Mouse (Mus musculus): ENCODE measurements at regions not wholly inside any gene's neighbourhood (a gene's known extent, or its start where the extent isn't known, plus 50 kb on each side); places are given as distances from the start of the nearest gene placed in this dataset.

DNA sequence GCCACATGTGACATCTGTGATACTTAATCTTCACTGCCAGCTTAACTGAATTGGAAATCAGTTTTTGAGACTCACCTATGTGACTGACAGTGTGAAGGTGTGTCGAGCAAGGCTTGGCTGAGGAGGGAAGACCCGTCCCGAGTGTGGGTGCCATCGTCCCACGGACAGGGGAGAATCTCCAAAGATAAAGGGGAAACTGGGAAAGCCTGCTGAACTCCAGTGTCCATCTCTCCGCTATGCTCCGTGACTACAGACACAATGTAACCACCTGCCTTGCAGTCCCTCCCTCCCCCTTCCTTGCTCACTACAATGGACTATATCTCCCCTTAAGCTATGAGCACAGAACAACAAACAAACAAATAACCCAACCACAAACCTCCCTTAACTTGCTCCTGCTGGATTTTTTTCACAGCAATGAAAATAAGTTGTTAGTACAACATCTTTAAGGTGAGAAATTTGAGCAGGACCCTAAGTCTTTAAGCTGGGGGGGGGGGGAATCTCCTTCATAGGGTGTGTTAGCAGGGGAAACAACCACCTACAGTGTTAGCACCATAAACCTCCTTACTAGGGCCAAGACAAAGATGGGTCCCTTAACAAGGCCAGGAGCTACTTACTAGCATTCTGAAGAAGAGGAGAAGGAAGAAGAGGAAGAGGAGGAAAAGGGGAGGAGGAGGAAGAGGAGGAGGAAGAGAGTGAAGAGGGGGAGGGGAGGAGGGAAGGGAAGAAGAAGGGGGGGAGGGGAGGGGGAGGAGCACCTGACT lies 144.0 kb upstream of the Nfe2l3 start:
- ATAC-seq (replicated peaks; ENCODE audit: poor library complexity, severe bottlenecking): no peak

DNA sequence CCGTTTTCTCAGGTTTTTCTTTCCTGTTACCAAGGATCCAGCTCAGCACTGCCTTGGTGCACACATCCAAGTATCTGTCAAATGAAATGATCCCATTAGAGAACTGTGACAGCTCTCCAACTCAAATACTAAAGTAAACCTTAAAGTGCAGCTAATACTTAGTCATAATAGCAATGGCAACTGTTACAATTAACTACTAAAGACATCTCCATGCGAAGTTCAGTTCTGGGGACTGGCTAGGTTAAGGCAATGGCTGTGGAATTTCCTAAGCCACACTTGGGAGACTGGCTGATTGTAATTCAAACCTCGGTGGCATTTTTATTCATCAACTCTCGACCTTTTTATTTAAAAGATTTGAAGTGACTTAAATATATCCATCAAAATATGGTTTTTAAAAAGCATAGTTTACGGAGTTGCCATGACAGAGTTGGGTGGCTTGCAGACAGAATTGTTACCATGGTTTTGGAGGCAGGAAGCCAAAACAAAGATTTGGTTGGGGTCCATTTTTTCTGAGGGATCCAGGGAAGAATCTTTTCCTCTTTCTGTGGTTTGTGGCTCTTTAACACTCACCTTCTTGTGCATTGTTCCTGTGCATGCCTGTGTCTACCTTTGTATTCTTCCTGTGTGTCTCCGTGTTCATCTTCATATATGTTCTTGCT lies 143.3 kb upstream of the Nfe2l3 start:
- no peak for ATAC-seq (replicated peaks; ENCODE audit: poor library complexity, severe bottlenecking)

DNA sequence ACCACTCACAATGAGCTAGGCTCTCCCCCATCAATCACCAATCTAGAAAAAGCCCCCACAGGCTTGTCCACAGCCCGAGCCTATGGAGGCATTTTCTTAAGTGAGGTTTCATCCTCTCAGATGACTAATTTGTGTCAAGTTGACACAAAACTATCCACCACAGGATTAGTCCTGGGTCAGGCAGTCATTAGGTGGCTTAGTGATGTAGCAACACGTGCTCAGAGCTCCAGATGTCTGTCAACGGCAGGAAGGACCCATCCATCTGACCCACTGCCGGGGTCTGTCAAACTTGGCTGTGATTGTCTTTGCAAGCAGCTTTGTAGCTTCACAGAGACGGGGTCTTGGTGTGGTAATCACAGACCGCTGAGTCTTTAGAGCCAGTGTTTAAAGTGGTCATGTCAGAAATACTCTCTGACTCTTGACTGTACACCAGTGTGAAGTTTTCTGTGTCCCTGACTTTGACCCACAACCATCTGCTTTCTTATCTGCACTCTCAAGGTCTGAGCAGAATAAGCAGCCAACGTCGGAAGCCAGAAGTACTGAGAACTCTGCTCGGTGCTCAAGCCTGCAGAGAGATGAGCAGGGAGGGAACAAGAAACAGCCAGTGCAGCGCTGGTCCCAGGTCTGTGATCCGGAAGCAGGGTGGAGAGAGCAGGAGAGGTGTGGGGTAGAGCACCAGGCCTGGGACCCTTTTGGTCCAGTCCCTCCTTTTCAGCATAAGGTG lies 131.6 kb upstream of the Nfe2l3 start:
- ATAC-seq (replicated peaks; ENCODE audit: poor library complexity, severe bottlenecking): no peak

DNA sequence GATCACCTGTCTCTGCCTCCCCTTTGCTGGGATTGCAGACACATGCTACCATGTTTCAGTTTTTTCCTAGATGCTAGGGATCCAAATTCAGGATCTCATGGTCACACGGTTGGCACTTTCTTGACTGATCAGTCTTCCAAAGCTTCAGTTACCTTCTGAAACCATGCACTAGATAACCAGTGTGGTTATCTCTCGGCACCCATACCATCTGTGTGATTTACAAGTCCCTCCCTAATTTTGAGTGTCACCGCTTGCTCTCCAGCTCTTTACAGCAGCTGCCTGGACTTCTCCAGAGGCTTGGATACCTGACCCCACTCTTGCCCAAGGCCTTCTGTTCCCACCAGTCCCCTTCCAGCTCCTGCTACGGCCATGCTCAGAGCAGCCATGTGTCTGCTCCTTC lies 130.6 kb upstream of the Nfe2l3 start:
- ATAC-seq (replicated peaks; ENCODE audit: poor library complexity, severe bottlenecking): no peak

DNA sequence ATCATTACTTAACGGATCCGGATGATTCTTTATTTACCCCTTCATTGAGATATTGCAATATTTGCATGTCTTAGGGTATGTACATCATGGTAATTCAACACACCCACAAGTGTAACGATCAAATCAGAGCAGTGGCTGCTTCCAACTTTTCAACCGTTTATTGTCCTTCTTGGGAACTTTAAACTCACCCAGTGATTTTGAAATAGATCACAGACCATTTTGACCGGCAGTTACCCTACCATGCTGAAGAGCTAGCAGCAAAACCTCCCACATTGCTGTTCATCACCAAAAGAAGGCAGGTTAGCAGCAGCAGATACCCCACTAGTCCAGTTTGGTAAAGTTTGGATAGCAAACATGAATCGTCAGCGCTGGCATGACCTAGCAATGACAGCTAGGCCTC lies 130.2 kb upstream of the Nfe2l3 start:
- no peak for ATAC-seq (replicated peaks; ENCODE audit: poor library complexity, severe bottlenecking)

DNA sequence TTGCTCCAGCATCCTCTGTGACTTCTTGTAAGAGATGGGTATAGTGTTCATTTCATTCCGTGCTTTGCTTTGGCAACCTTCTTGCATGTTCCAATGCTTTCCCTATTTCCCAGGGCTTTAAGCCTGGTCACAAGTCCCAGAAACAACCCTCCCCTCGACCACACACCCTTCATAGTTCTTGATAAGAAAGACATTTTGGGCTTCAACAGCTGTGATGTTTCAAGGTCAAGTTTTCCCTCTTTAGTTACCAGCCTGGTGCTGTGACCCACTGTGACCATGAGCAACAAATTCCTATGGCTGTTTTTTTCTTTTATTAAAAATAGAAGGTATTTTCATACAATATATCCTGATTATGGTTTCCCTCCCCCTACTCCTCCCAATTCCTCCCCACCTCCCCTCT lies 114.1 kb upstream of the Nfe2l3 start:
- ATAC-seq (replicated peaks; ENCODE audit: poor library complexity, severe bottlenecking): no peak

DNA sequence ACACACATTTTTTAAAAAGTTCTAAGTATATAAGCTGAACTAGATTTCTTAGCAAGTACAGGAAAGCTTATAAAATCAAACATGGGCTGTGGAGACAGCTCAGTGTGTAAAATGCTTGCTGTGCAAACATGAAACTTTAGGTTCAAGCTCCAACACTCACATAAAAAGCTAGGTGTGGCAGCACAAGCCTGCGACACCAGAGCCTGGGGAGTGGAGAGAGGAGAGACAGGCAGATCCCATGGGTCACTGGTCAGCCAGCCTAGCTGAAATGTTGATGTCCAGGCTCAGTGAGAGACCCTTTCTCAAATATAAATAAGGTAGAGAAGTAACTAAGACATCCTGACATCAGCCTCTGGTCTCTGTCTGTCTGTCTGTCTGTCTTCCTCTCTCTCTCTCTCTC lies 112.5 kb upstream of the Nfe2l3 start:
- ATAC-seq (replicated peaks; ENCODE audit: poor library complexity, severe bottlenecking): no peak

DNA sequence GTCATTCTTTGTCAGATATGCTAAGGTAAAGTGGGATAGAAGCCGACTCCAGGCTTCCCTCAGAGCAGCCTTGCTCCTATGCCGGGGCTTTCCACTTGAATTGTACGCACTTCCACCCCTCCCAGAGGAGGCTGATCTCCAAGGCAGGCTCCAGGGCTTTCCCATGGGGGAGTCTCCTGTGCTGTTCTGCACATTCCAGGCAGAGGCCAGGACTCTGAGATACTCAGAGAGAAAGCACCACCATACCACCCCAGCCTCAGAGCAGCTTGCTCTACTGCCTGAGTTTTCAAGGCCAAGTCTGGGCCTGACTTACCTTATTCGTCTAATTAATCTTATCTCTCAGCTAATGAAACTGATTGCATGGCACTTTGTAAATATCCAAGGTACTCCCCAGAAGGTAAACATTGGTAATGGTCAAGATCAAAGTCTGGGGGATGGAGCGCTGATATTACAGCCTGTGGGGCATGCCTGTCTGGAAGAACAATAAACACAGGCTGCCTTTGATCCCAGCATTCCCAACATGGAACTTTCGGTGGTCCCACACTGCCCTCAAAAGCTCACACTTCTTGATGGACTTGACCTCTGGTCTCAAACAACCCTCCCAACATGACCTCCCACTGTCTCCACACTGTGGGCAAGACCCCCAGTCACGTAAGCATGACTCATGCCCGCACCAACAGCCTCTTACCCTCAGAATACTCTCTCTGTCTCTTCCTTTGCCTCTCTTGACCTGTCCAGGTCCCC lies 111.6 kb upstream of the Nfe2l3 start:
- ATAC-seq (replicated peaks; ENCODE audit: poor library complexity, severe bottlenecking): no peak

DNA sequence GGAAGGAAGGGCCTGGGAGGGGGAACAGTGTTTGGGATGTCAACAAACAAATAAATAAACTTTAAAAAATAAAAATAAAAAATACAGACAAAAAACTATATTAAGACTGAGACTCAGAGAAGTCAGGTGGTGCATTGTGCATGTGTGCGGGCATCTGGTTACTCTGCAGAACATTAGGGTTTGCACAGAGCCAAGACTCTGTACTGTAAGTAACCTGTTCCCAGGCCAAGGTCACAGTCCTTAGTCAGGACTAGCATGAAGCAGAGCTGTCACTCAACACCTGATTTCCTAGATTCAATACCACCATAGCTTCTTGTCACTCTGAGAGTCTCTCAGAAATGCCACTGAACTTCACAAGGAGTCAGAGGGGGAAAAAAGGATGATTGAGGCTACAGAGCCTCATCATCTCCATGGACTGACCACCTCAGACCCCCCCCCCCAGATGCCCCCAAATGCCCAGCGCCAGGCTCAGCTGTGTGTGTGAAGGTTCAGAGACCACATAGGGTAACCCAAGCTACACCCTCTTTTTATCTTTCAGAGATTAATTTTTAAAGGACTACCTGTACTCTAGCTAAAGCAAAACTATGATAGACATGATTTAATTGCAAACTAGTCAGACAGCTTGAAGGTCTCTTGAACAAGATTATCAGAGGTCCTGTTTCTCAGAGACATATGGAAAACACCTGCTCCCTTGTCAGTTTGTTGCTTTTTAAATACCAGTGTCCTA lies 106.2 kb upstream of the Nfe2l3 start:
- ATAC-seq (replicated peaks; ENCODE audit: poor library complexity, severe bottlenecking): no peak

DNA sequence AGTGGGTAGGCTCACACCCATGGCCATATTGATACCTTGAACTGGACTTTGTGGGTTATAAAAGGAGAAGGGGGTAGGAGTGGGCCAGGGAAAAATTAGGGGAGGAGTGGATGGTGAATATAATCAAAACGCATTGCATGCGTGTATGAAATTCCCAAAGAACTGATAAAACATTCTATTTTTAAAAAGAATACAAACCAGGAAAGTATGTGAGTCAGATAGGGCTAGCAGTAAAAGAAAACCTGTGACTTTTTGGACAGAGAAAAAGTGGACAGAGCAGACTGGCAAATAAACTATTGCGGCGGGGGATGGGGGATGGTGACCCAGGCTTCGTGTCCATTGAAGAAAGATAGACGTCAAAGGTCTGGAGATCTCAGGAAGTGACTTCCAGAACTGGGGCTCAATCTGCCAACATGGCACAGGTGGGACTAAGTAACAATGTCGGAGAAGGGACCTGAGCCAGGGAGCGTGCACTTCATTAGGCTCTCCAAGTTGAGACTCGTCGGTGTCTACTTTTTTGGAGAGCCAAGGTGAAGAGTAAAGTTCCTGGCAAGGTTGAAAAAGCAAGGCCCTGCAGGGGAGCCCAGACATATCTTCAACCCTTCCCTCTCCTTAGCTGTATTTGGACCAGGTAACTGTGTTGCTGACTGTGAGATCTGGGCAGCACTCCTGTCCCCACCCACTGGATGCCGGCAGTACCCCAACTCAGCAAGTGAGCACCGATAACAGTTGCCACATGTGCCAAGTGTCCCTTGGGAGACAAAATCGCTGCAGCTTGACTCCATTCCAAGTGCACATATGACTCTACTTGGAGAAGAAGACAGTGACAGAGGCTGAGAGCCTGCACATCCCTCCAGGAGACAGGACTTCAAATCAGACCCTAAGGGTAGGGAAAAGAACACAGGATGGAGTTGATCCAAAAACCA lies 103.1 kb upstream of the Nfe2l3 start:
- ATAC-seq (replicated peaks; ENCODE audit: poor library complexity, severe bottlenecking): no peak

DNA sequence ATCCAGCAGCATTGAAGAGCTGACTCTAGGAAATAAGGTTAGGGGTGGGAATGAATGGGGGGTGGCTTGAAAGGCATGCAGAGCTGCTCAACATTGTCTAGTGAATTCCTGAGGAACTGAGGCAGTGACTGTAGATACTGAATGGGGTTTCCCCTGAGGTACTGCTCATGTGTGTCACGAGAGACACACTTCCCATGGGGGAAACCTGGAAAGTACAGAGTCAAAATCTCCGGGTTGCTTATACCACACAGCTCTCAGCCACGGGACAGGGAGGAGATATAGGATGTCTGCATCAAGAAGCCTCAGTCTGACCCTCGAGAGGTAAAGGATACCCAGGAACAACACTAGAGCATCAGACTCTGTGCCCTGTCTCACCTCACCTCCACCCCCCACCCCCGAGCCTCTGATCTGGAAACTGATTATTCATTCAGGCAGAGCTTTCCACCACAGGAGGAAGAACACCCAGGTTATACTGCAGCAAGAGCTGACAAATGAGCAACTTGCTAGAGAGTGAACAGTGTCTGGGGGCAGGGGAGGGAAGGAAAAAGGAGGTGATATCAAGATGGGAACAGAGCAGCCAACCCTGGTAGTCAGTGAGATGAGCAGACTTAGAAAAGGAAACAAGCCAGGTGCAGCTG lies 102.3 kb upstream of the Nfe2l3 start:
- no peak for ATAC-seq (replicated peaks; ENCODE audit: poor library complexity, severe bottlenecking)

DNA sequence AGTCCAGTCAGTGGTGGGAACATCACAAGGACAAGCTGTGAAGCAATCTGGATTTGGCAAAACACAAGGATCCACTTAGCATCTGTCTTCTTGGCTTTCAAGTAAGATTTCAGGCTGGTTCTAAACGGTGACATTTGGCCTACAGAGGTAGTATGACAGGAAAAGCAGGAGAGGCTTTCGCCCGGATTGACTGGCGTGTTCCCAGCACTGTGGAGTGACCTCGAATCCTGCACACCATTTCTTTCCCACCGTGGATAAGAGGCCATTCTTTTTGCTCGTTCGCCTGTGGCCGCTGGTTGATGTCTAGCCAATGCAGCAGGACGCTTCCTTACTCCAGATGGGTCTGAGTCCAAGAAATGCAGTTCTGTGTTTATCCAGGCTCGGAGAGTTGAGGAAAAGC lies 99.6 kb upstream of the Nfe2l3 start:
- no peak for ATAC-seq (replicated peaks; ENCODE audit: poor library complexity, severe bottlenecking)

DNA sequence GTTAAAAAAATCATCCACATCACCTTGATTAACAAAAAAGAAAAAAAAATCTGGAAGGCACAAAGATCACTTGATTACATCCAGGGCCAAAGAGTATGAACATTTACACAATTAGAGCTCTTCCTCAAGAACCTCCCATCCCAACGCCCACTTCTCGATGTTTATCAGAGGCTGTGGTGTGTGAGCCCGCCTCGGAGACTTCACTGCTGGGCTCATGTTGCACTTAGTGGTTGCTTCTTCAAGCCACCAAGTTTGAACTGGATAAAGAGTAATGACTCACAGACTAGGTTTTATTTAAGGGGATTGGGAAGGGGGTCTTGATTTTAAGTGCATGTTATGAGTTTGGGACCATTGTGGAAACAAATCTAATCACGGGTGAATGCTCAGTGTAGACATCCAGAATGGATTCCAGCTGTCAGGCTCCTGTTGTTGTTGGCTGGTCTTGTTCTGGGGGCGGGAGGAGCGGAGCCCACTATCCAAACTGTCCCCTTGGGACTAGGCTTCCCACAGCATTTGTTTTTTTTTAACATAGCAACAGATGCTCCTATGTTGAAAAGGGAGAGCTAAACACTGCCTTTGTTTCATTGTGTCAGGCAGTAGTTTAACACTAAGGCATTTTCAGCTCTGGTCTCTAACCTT lies 98.6 kb upstream of the Nfe2l3 start:
- no peak for ATAC-seq (replicated peaks; ENCODE audit: poor library complexity, severe bottlenecking)

DNA sequence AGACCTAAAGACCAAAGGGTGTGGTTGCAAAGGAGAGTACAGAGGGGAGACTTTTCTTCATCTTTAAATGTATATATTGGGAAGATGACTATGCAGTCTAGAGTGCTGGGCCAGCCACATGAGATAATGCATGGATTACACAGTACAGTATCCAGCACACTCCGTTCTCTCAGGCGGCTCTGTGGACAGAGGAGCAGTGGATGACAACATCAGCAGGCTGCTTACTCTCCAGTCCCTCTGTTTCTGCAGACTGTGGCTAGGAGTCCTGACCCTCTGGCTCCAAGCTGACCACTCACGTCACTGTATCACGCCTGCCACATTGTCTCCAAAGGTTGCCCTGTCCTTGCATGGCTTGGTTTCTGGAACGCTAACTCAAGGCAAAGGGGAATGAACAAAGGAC lies 97.2 kb upstream of the Nfe2l3 start:
- ATAC-seq (replicated peaks; ENCODE audit: poor library complexity, severe bottlenecking): no peak

DNA sequence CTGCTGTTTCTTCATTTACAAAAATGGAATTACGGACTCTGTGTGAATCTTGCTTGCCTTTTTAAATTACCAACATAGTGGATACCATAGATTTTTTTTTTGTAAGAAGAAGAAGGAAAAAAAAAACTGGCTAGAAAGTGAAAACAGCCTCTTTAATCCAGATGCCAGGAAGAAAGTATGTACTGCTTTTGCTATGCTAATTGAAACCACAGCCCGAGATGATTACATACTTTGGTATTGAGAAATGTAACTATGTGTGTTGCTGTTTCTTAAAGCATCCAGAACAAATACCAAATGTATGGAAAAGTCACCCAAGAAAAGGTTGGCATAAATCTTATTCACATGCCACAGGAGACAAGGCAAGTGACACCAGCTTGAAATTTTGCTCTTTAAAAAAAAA lies 93.2 kb upstream of the Nfe2l3 start:
- ATAC-seq (replicated peaks; ENCODE audit: poor library complexity, severe bottlenecking): no peak

DNA sequence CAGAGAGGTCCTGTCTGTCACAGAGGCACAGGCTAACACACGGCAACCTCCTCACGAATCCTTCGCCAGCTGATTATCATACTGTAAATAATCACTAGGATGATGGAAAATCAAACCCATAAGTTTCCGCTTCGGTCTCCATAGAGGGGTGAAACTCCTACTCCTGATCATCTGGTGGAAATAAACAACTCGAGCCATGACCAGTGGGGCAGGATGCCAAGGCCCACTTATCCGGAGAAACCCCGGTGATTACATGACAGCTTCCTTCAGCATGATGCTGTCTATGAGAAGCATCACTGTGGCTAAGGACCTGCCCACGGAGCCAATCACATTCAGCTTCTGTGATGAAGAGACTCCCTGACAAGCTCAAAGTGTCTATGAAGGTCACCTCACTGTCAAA lies 84.7 kb upstream of the Nfe2l3 start:
- no peak for ATAC-seq (replicated peaks; ENCODE audit: poor library complexity, severe bottlenecking)

DNA sequence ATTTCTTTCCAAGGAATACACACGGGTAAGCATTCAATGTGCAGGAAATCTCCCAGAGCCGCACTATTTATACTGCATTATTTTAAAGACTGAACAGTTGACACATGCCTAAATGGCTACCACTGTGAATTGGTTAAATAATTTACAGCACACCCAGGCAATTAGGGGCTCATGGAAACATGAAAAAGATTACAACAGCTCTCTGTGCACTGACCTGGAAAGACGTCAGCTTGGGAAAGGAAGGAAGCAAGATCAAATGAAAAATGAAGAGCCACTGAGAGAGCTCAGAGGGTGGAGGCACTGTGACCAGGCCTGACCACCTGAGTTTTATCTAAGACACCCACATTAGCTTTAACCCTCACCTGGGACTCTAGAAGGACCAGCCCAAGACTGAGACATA lies 82.7 kb upstream of the Nfe2l3 start:
- ATAC-seq (replicated peaks; ENCODE audit: poor library complexity, severe bottlenecking): no peak

DNA sequence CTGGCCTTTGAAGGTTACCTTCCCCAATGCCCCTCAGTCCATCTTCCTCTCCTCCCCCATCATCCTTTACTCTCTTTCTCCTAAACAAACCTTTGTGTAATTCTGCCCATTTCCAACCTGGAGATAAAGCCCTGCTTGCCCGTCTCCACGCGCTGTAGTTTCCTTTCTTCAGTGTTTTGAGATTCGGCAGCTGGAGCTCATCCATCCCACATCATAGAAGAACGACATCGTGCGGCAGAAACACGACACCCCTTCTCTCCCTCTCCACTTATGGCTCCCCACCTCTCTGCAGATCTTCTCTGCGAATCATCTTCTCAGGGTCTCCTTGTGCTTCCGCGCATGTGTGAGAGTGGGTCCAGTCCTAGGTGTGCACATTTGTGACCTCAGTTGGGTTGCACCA lies 77.4 kb upstream of the Nfe2l3 start:
- no peak for ATAC-seq (replicated peaks; ENCODE audit: poor library complexity, severe bottlenecking)
